Mouse (Mus musculus): Measurements from ENCODE around the gene Fis1.
"Not testable (repeated sequence)": the region's sequence is repeated elsewhere in the genome, so short reads cannot be mapped to it uniquely, and the experiment has no call there.

Fis1 gene

GRCm38 (mm10) chr5:136940845-136941560 is 12.1 kb upstream of the Fis1 start:
- no peak for DNase-seq

GRCm38 (mm10) chr5:136942781-136943180 is 10.3 kb upstream of the Fis1 start:
- peak in 1 of 2 experiments; percentile 29 for DNase-seq

- no peak for DNase-seq
These were observed 9.7 kb upstream of the Fis1 start for GRCm38 (mm10) chr5:136943382-136943781.

- no peak for DNase-seq
These were observed 8.0 kb upstream of the Fis1 start for GRCm38 (mm10) chr5:136945084-136945483.

GRCm38 (mm10) chr5:136947874-136948273 is 5.2 kb upstream of the Fis1 start:
- DNase-seq = no peak

- not testable (repeated sequence) for DNase-seq
These were observed 3.3 kb upstream of the Fis1 start for GRCm38 (mm10) chr5:136949551-136950336.

- DNase-seq = no peak
These were observed 2.6 kb upstream of the Fis1 start for GRCm38 (mm10) chr5:136950521-136950920.

- DNase-seq = no peak
These were observed 922 bp upstream of the Fis1 start for GRCm38 (mm10) chr5:136952153-136952552.

GRCm38 (mm10) chr5:136953440-136953951 is 421 bp downstream of the Fis1 start:
- peak; percentile 48 to 82 for DNase-seq

- peak in 1 of 2 experiments; percentile 51 for DNase-seq
These were observed 2.5 kb downstream of the Fis1 start for GRCm38 (mm10) chr5:136955622-136956021.

GRCm38 (mm10) chr5:136957250-136957649 is 4.2 kb downstream of the Fis1 start:
- no peak for DNase-seq

- peak; percentile 79 to 90 for DNase-seq
These were observed 6.0 kb downstream of the Fis1 start for GRCm38 (mm10) chr5:136958991-136959605.

GRCm38 (mm10) chr5:136960053-136960452 is 7.0 kb downstream of the Fis1 start:
- peak; percentile 76 to 88 for DNase-seq

GRCm38 (mm10) chr5:136961334-136961982 is 8.4 kb downstream of the Fis1 start:
- peak in 1 of 2 experiments; percentile 54 for DNase-seq

GRCm38 (mm10) chr5:136961983-136962461 is 8.9 kb downstream of the Fis1 start:
- DNase-seq = peak; percentile 94 to 95

GRCm38 (mm10) chr5:136962501-136962900 is 9.4 kb downstream of the Fis1 start:
- peak; percentile 89 to 91 for DNase-seq

- DNase-seq = no peak
These were observed 10.0 kb downstream of the Fis1 start for GRCm38 (mm10) chr5:136962966-136963540.

- peak in 1 of 2 experiments; percentile 52 for DNase-seq
These were observed 12.1 kb downstream of the Fis1 start for GRCm38 (mm10) chr5:136965210-136965609.

- peak; percentile 40 to 77 for DNase-seq
These were observed 12.6 kb downstream of the Fis1 start for GRCm38 (mm10) chr5:136965686-136966085.

GRCm38 (mm10) chr5:136966331-136966730 is 13.3 kb downstream of the Fis1 start, which contains the start of gene Cldn15:
Gene Cldn15 (plus strand): TSS chr5:136966616.
- peak; percentile 74 to 90 for DNase-seq

GRCm38 (mm10) chr5:136966861-136967455 is 13.9 kb downstream of the Fis1 start:
- no peak for DNase-seq

- DNase-seq = peak; percentile 90 to 95
These were observed 14.5 kb downstream of the Fis1 start for GRCm38 (mm10) chr5:136967592-136967991.

Data from kidney, postnatal 25 days (tissue).